Mouse (Mus musculus) myocyte (in vitro differentiated cells): ENCODE measurements around the gene Camta1. TPM values are rescaled to one million over a fixed set of nuclear protein-coding genes. Genes with fewer than 3 reads are reported as not detected.

Source experiments
- H3K27me3 ChIP-seq: one replicate; pipeline ENCODE4 v1.6.1; 2011; ENCODE audit not compliant: control insufficient read depth, insufficient read depth, insufficient read length
- H3K36me3 ChIP-seq: one replicate; pipeline ENCODE4 v1.6.1; 2011; ENCODE audit not compliant: control insufficient read depth, insufficient read depth
- H3K4me2 ChIP-seq: one replicate; pipeline ENCODE4 v1.6.1; 2011; ENCODE audit warnings: low read depth, control low read depth
- H3K4me3 ChIP-seq: one replicate; pipeline ENCODE4 v1.5.1; 2011; ENCODE audit warnings: mild to moderate bottlenecking, control low read depth, moderate library complexity
- H3K79me2 ChIP-seq: one replicate; pipeline ENCODE4 v1.6.1; 2011; ENCODE audit not compliant: control insufficient read depth, insufficient read depth
- H3ac ChIP-seq: one replicate; pipeline ENCODE4 v1.6.1; 2011; ENCODE audit not compliant: control insufficient read depth, insufficient read length
- CEBPB ChIP-seq: IDR thresholded peaks from 2 replicates; pipeline ENCODE4 v1.6.1; 2011; ENCODE audit warnings: mild to moderate bottlenecking, moderate library complexity; ENCODE audit not compliant: poor library complexity, insufficient read depth, severe bottlenecking
- E2F4 ChIP-seq: IDR thresholded peaks from one replicate; pipeline ENCODE4 v1.6.1; 2011; ENCODE audit warnings: mild to moderate bottlenecking, control low read depth, moderate library complexity; ENCODE audit not compliant: insufficient read depth
- MAX ChIP-seq: IDR thresholded peaks from one replicate; pipeline ENCODE4 v1.6.1; 2011; ENCODE audit warnings: low read depth, mild to moderate bottlenecking, control low read depth
- MYOD1 ChIP-seq, 3 experiments: IDR thresholded peaks; one replicate each; pipeline ENCODE4 v1.6.1; 2011; ENCODE audit warnings: control low read depth in 2 of 3, low read depth in 2 of 3, mild to moderate bottlenecking in 2 of 3, moderate library complexity in 1 of 3; ENCODE audit not compliant: insufficient read length in 2 of 3, control insufficient read depth in 1 of 3
- MYOG ChIP-seq, 3 experiments: IDR thresholded peaks; one replicate each; pipeline ENCODE4 v1.6.1; 2011; ENCODE audit warnings: control low read depth in 2 of 3, low read depth in 2 of 3, mild to moderate bottlenecking in 2 of 3; ENCODE audit not compliant: insufficient read length in 2 of 3, control insufficient read depth in 1 of 3, insufficient read depth in 1 of 3
- POLR2A ChIP-seq: IDR thresholded peaks from one replicate; pipeline ENCODE4 v1.6.1; 2011; ENCODE audit warnings: low read depth, mild to moderate bottlenecking, control low read depth, moderate library complexity; ENCODE audit not compliant: insufficient read length
- POLR2AphosphoS2 ChIP-seq: IDR thresholded peaks from one replicate; pipeline ENCODE4 v1.6.1; 2011; ENCODE audit warnings: low read depth, control low read depth; ENCODE audit not compliant: insufficient read length
- REST ChIP-seq: IDR thresholded peaks from one replicate; pipeline ENCODE4 v1.6.1; 2011; ENCODE audit warnings: mild to moderate bottlenecking, control low read depth, moderate library complexity; ENCODE audit not compliant: insufficient read depth, insufficient read length
- SRF ChIP-seq: IDR thresholded peaks from one replicate; pipeline ENCODE4 v1.6.1; 2011; ENCODE audit warnings: low read depth; ENCODE audit not compliant: control insufficient read depth, insufficient read length
- TCF12 ChIP-seq: IDR thresholded peaks from one replicate; pipeline ENCODE4 v1.6.1; 2011; ENCODE audit warnings: mild to moderate bottlenecking, control low read depth; ENCODE audit not compliant: poor library complexity, insufficient read depth, severe bottlenecking
- TCF3 ChIP-seq: IDR thresholded peaks from one replicate; pipeline ENCODE4 v1.6.1; 2011; ENCODE audit warnings: low read depth, control low read depth; ENCODE audit not compliant: insufficient read length
- USF1 ChIP-seq: IDR thresholded peaks from one replicate; pipeline ENCODE4 v1.6.1; 2011; ENCODE audit warnings: low read depth, mild to moderate bottlenecking, control low read depth, moderate library complexity
- polyA plus RNA-seq: library from polyadenylated mRNA; unstranded; fragments of >200 nt; fragmentation: generic; extraction: Trizol; gene quantifications from one replicate; pipeline ENCODE4 v1.2.1, GENCODE M21; 2012; ENCODE audit warnings: missing spikeins

Camta1 gene
- polyA plus RNA-seq, 1 experiment, result 40.6 TPM

GRCm38 (mm10) chr4:151730037-151730759 lies 131.5 kb downstream of the Camta1 start:
- H3K79me2 ChIP-seq, result no peaks in the 10 kb centered on the region

GRCm38 (mm10) chr4:151729116-151729515 lies 132.6 kb downstream of the Camta1 start:
- peaks cover 36% of the 10 kb centered on the region for H3K27me3 ChIP-seq
- no peak overlapping the region for H3K4me2 ChIP-seq
- no peak overlapping the region for H3K4me3 ChIP-seq
- TF ChIP-seq TCF3 (no peak), POLR2AphosphoS2 (no peak), USF1 (no peak), CEBPB (no peak), REST (no peak), TCF12 (no peak), SRF (no peak), E2F4 (no peak), MYOG (IDR thresholded peaks at IDR 0.05; ENCODE audit: control insufficient read depth in 1 of 3, insufficient read depth in 1 of 3, insufficient read length in 2 of 3, low read depth in 2 of 3) (no peak), MYOD1 (IDR thresholded peaks at IDR 0.05; ENCODE audit: control insufficient read depth in 1 of 3, insufficient read length in 2 of 3, low read depth in 2 of 3) (no peak), MAX (no peak)
- H3K36me3 ChIP-seq, result no peaks in the 10 kb centered on the region
- no peaks in the 10 kb centered on the region for H3K79me2 ChIP-seq
- no peak overlapping the region for H3ac ChIP-seq

More at GRCm38 (mm10) chr4:151730037-151730759, 131.5 kb downstream of the Camta1 start:
- Histone ChIP-seq H3ac (no peak overlapping the region), H3K27me3 (peaks cover 36% of the 10 kb centered on the region), H3K4me3 (no peak overlapping the region), H3K4me2 (no peak overlapping the region), H3K36me3 (no peaks in the 10 kb centered on the region)
- no peak for TF ChIP-seq TCF3
- no peak for TF ChIP-seq MYOD1 (IDR thresholded peaks at IDR 0.05; ENCODE audit: control insufficient read depth in 1 of 3, insufficient read length in 2 of 3, low read depth in 2 of 3)
- no peak for TF ChIP-seq MYOG (IDR thresholded peaks at IDR 0.05; ENCODE audit: control insufficient read depth in 1 of 3, insufficient read depth in 1 of 3, insufficient read length in 2 of 3, low read depth in 2 of 3)
- TF ChIP-seq REST, result no peak
- TF ChIP-seq POLR2AphosphoS2, result no peak
- TF ChIP-seq TCF12, result no peak
- TF ChIP-seq E2F4, result no peak
- no peak for TF ChIP-seq CEBPB
- TF ChIP-seq USF1, result no peak

DNA sequence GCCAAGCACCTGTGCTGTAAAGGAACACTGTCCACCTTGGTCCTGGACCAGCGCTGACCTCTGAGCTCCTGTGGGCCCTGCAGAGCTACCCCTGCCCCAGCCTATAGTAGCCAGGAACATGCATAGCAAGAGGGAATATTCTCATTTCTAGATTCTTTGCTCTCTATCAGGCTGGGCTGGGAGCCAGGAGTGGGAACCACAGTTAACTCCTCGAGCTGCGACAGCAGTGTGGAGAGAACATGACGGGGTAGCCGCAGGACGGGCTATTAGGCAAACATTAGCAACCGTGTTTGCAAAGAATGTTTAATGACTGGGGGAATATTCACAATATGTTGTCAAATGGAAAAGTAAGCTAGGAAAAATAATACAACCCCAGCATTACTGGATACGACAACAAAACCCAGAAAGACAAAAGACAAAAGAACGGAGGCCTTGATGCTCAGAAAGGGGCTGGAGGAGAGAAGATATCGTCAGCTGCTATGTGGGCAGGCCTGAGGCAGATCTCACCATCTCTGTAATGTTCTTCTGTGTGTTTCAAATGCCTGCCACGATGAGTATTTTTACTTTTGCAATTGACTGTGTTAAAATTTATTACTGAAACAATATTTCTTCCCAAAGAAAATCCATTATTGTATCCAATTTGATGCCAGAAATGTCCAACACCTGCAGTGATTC lies 133.1 kb downstream of the Camta1 start:
- TF ChIP-seq TCF3 (no peak), POLR2A (no peak), SRF (no peak), MYOD1 (IDR thresholded peaks at IDR 0.05; ENCODE audit: control insufficient read depth in 1 of 3, insufficient read length in 2 of 3, low read depth in 2 of 3) (no peak), MYOG (IDR thresholded peaks at IDR 0.05; ENCODE audit: control insufficient read depth in 1 of 3, insufficient read depth in 1 of 3, insufficient read length in 2 of 3, low read depth in 2 of 3) (no peak), TCF12 (no peak), CEBPB (no peak), POLR2AphosphoS2 (no peak), REST (no peak), E2F4 (no peak), MAX (no peak), USF1 (no peak)
- Histone ChIP-seq H3K79me2 (no peaks in the 10 kb centered on the region), H3K4me2 (no peak overlapping the region), H3K4me3 (no peak overlapping the region), H3K27me3 (peaks cover 31% of the 10 kb centered on the region), H3K36me3 (no peaks in the 10 kb centered on the region), H3ac (no peak overlapping the region)

- TF ChIP-seq SRF (no peak), TCF3 (no peak), E2F4 (no peak), REST (no peak), CEBPB (no peak), MAX (no peak), MYOD1 (IDR thresholded peaks at IDR 0.05; ENCODE audit: control insufficient read depth in 1 of 3, insufficient read length in 2 of 3, low read depth in 2 of 3) (no peak), USF1 (no peak), MYOG (IDR thresholded peaks at IDR 0.05; ENCODE audit: control insufficient read depth in 1 of 3, insufficient read depth in 1 of 3, insufficient read length in 2 of 3, low read depth in 2 of 3) (no peak), POLR2AphosphoS2 (no peak), POLR2A (no peak), TCF12 (no peak)
- no peaks in the 10 kb centered on the region for H3K36me3 ChIP-seq
- H3K27me3 ChIP-seq, result peaks cover 21% of the 10 kb centered on the region
- no peak overlapping the region for H3K4me2 ChIP-seq
- no peak overlapping the region for H3ac ChIP-seq
- no peaks in the 10 kb centered on the region for H3K79me2 ChIP-seq
- H3K4me3 ChIP-seq, result no peak overlapping the region
These were observed 135.3 kb downstream of the Camta1 start for GRCm38 (mm10) chr4:151726396-151726795.
